Mouse (Mus musculus) intestine, embryonic 16.5 days (tissue): Measurements from ENCODE around the gene Akap7. TPM values are rescaled to one million over a fixed set of nuclear protein-coding genes. Genes with fewer than 3 reads are reported as not detected.
A peak's percentile ranks its signal among the peaks of the same experiment; 100 is the strongest.

ENCODE experiments used
- ATAC-seq: fragments of 200-750 bp; cut with Nextera tagmentation; 2 replicates; pipeline ENCODE4 v1.8.0; 2017; ENCODE audit warnings: moderate TSS enrichment, moderate library complexity
- H3K27ac ChIP-seq: fragments of 300-500 bp; sonication (generic); 2 replicates; pipeline ENCODE4 v1.5.1; 2014; ENCODE audit warnings: mild to moderate bottlenecking, low read length
- H3K27me3 ChIP-seq: fragments of 300-500 bp; sonication (generic); replicated peaks from 2 replicates; pipeline ENCODE4 v1.6.1; 2014; ENCODE audit warnings: low read length, control low read depth, mixed read lengths; ENCODE audit not compliant: control insufficient read depth, insufficient read depth
- H3K36me3 ChIP-seq: fragments of 300-500 bp; sonication (generic); 2 replicates; pipeline ENCODE4 v1.6.1; 2014; ENCODE audit warnings: low read length, control low read depth; ENCODE audit not compliant: control insufficient read depth, insufficient read depth
- H3K4me1 ChIP-seq: fragments of 300-500 bp; sonication (generic); 2 replicates; pipeline ENCODE4 v1.6.1; 2014; ENCODE audit warnings: low read length, control low read depth, mixed read lengths; ENCODE audit not compliant: control insufficient read depth, insufficient read depth
- H3K4me2 ChIP-seq: fragments of 300-500 bp; sonication (generic); 2 replicates; pipeline ENCODE4 v1.6.1; 2014; ENCODE audit warnings: low read depth, low read length, control low read depth
- H3K4me3 ChIP-seq: fragments of 300-500 bp; sonication (generic); 2 replicates; pipeline ENCODE4 v1.5.1; 2014; ENCODE audit warnings: mild to moderate bottlenecking, low read length
- H3K9ac ChIP-seq: fragments of 300-500 bp; sonication (generic); 2 replicates; pipeline ENCODE4 v1.6.1; 2014; ENCODE audit warnings: low read depth, low read length
- H3K9me3 ChIP-seq: fragments of 300-500 bp; sonication (generic); 2 replicates; pipeline ENCODE4 v1.6.1; 2016; ENCODE audit warnings: low read length, control low read depth; ENCODE audit not compliant: control insufficient read depth
- WGBS: fragments of 180-500 bp; shearing (Covaris S2); extraction: QIAGEN DNeasy Blood & Tissue Kit; methylation state at CpG from one replicate; pipeline ENCODE4 v1.1.7; 2014; 5-methylcytosine and 5-hydroxymethylcytosine counted together
- polyA plus RNA-seq: library from polyadenylated mRNA; unstranded; fragments of >200 nt; fragmentation: Nextera tagmentation; extraction: Ambion mirVana; gene quantifications from 2 replicates; pipeline ENCODE4 v1.2.1, GENCODE M21; 2015

The Akap7 gene
- polyA plus RNA-seq, 1 experiment from 2014 or later: 27.6 TPM

DNA sequence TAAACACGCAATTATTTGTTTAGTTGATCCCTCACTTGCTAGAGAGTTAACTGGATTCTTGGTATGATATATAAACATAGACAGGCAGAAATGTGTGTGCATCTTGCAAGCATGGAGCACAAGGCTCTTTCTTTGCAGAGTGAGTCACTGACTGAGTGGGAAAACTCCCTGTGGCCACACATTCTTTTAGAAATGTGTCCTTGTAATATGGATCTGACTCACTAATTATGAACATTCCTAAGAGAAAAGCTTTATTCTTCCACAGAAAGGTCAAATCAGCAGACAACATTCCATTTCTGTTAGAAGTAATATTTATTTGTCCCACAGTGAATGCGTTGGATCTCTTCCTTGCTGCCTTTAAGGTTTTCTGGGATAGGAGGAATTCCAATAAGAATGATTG is 35.9 kb downstream of the Akap7 start:
- Histone ChIP-seq H3K4me3 (no peak overlapping the region), H3K9ac (no peak overlapping the region), H3K27ac (peak overlapping the region; percentile 43), H3K36me3 (0 out of 2 replicates have a peak, but pooled peaks cover 4% of the 10 kb centered on the region), H3K4me1 (no peaks in the 10 kb centered on the region; the same call in 1 of the 2 replicates), H3K9me3 (no peaks in the 10 kb centered on the region), H3K27me3 (no peaks in the 10 kb centered on the region), H3K4me2 (no peak overlapping the region)
- WGBS: 67% methylated on average over 2 of the region's 2 CpGs
- no peak for ATAC-seq

DNA sequence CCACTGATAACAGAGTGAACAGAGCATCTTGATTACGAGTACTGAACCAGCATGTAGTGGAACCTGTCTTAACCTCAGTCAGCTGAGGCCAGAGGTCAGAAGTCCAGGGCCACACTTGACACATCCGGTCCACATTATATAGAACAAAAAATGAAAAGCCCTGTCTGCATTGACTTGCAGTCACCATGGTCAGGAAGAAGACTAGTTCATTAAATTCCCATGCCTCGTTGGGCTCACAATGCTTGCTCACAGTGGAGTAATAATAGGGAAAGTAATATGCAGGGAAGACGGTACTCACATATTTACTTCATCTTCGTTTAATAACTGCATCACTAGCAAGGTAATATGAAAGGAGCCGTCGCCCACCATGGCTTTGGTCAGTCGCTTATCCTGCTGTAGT is 36.5 kb downstream of the Akap7 start:
- Histone ChIP-seq H3K4me1 (no peaks in the 10 kb centered on the region; the same call in 1 of the 2 replicates), H3K9me3 (no peaks in the 10 kb centered on the region), H3K4me3 (no peak overlapping the region), H3K36me3 (0 out of 2 replicates have a peak, but pooled peaks cover 4% of the 10 kb centered on the region), H3K27me3 (no peaks in the 10 kb centered on the region), H3K4me2 (no peak overlapping the region), H3K9ac (no peak overlapping the region), H3K27ac (no peak overlapping the region)
- 87% methylated on average over 8 of the region's 8 CpGs for WGBS
- ATAC-seq: no peak

GRCm38 (mm10) chr10:25268476-25269351 is 39.0 kb downstream of the Akap7 start:
- no peaks in the 10 kb centered on the region for H3K4me1 ChIP-seq
- 0 out of 2 replicates have a peak overlapping the region, but pooled peaks have one; percentile 20 for H3K9ac ChIP-seq
- 0 out of 2 replicates have a peak, but pooled peaks cover 4% of the 10 kb centered on the region for H3K36me3 ChIP-seq
- peak; percentile 86 for ATAC-seq
- H3K4me2 ChIP-seq: no peak overlapping the region
- no peaks in the 10 kb centered on the region for H3K27me3 ChIP-seq
- no peaks in the 10 kb centered on the region for H3K9me3 ChIP-seq
- no peak overlapping the region for H3K4me3 ChIP-seq
- H3K27ac ChIP-seq: no peak overlapping the region
- WGBS: 42% methylated on average over 18 of the region's 18 CpGs

DNA sequence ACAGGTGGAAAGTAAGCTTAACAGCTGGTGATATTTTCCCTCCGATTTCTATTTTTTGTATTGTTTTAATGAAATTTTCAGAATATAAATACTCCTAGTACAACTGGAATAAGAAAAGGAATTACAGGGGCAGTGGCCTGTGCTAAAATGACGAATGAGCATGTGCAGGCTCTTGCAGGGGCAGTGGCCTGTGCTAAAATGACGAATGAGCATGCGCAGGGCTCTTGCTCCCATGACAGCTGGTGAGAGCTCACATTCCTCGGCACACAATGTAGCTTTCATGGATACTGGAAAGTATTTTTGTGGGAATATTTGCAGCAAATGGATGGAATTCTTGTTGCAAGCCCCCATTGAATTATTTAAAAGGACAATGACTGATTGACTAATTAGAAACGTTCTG is 46.5 kb downstream of the Akap7 start:
- Histone ChIP-seq H3K27ac (no peak overlapping the region), H3K4me2 (no peak overlapping the region), H3K9me3 (no peaks in the 10 kb centered on the region), H3K27me3 (no peaks in the 10 kb centered on the region), H3K9ac (no peak overlapping the region), H3K4me1 (no peaks in the 10 kb centered on the region), H3K4me3 (no peak overlapping the region), H3K36me3 (no peaks in the 10 kb centered on the region)
- ATAC-seq: no peak
- WGBS: 53% methylated on average over 6 of the region's 6 CpGs

GRCm38 (mm10) chr10:25260724-25261123 is 46.9 kb downstream of the Akap7 start:
- H3K4me3 ChIP-seq: no peak overlapping the region
- no peak overlapping the region for H3K4me2 ChIP-seq
- ATAC-seq: no peak
- H3K9ac ChIP-seq: no peak overlapping the region
- 92% methylated on average over 10 of the region's 10 CpGs for WGBS
- no peaks in the 10 kb centered on the region for H3K4me1 ChIP-seq
- no peaks in the 10 kb centered on the region for H3K9me3 ChIP-seq
- H3K36me3 ChIP-seq: no peaks in the 10 kb centered on the region
- no peaks in the 10 kb centered on the region for H3K27me3 ChIP-seq
- H3K27ac ChIP-seq: no peak overlapping the region

DNA sequence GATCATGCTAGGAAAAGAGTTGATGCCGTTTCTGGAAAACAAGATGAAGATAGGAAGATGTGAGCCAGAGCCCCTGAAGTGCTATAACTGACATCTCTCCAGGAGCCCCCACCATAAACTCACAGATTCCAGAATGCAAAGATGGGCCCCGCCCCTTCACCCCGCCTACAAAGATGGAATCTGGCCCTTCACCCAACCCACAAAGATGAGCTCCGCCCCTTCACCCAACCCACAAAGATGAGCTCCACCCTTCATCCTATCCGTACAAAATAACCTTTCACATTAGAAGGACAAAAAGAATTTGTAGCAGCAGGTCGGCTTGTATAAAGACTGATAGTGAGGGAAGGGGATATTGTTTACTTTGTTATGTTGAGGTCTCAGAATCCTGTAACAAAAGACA is 49.5 kb downstream of the Akap7 start:
- Histone ChIP-seq H3K9me3 (no peaks in the 10 kb centered on the region), H3K36me3 (no peaks in the 10 kb centered on the region), H3K27ac (no peak overlapping the region), H3K4me1 (no peaks in the 10 kb centered on the region), H3K27me3 (no peaks in the 10 kb centered on the region), H3K9ac (no peak overlapping the region), H3K4me3 (no peak overlapping the region), H3K4me2 (no peak overlapping the region)
- WGBS: 77% methylated on average over 6 of the region's 6 CpGs
- no peak for ATAC-seq

GRCm38 (mm10) chr10:25257466-25257865 is 50.2 kb downstream of the Akap7 start:
- H3K36me3 ChIP-seq: no peaks in the 10 kb centered on the region
- no peak overlapping the region for H3K9ac ChIP-seq
- no peak overlapping the region for H3K4me3 ChIP-seq
- 47% methylated on average over 5 of the region's 5 CpGs for WGBS
- H3K27ac ChIP-seq: no peak overlapping the region
- H3K4me2 ChIP-seq: no peak overlapping the region
- ATAC-seq: no peak
- H3K4me1 ChIP-seq: no peaks in the 10 kb centered on the region
- no peaks in the 10 kb centered on the region for H3K9me3 ChIP-seq
- H3K27me3 ChIP-seq: no peaks in the 10 kb centered on the region

GRCm38 (mm10) chr10:25253474-25253873 is 54.2 kb downstream of the Akap7 start:
- Histone ChIP-seq H3K27me3 (no peaks in the 10 kb centered on the region), H3K4me3 (no peak overlapping the region), H3K27ac (no peak overlapping the region), H3K4me2 (no peak overlapping the region), H3K36me3 (no peaks in the 10 kb centered on the region), H3K4me1 (no peaks in the 10 kb centered on the region), H3K9me3 (no peaks in the 10 kb centered on the region), H3K9ac (no peak overlapping the region)
- ATAC-seq: peak; percentile 55
- 69% methylated on average over 2 of the region's 2 CpGs for WGBS

- Histone ChIP-seq H3K27me3 (no peaks in the 10 kb centered on the region), H3K27ac (no peak overlapping the region), H3K4me3 (no peak overlapping the region), H3K4me1 (no peaks in the 10 kb centered on the region), H3K9me3 (no peaks in the 10 kb centered on the region), H3K9ac (no peak overlapping the region), H3K4me2 (no peak overlapping the region), H3K36me3 (no peaks in the 10 kb centered on the region)
- 86% methylated on average over 4 of the region's 4 CpGs for WGBS
- no peak for ATAC-seq
These were observed 54.7 kb downstream of the Akap7 start for GRCm38 (mm10) chr10:25253006-25253405.
